Mouse (Mus musculus) 3134 (cell line): ENCODE measurements around the gene Hsd3b2.
"Not testable (repeated sequence)": the region's sequence is repeated elsewhere in the genome, so short reads cannot be mapped to it uniquely, and the experiment has no call there.

ENCODE experiments used
- DNase-seq: peaks from one replicate; pipeline ENCODE4 v3.0.0-alpha.2; 2011; ENCODE audit warnings: low spot score; ENCODE audit not compliant: insufficient read length; ENCODE audit errors: extremely low read depth

The Hsd3b2 gene

DNA sequence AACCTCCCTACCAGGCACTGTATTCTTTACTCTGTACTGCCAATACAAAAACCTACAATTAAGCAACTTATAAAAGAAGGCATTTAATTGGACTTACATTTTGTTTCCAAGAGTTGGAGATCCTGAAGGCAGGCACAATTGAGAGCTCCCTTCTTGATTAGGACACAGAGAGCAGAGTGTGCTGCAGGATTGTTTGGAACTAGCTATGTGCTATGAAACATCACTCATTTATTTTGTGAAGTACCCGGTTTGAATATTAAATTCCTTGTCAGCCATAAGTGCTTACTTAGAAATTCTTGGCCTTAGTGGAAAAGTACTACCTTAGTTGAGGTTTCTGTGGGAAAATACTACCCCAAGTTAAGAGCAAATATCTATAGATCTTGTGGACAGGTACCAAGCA lies at the start of gene Hsd3b2:
Hsd3b2 (minus strand) TSS at position 168 of the 400 bp plus-strand sequence.
- no peak for DNase-seq

DNA sequence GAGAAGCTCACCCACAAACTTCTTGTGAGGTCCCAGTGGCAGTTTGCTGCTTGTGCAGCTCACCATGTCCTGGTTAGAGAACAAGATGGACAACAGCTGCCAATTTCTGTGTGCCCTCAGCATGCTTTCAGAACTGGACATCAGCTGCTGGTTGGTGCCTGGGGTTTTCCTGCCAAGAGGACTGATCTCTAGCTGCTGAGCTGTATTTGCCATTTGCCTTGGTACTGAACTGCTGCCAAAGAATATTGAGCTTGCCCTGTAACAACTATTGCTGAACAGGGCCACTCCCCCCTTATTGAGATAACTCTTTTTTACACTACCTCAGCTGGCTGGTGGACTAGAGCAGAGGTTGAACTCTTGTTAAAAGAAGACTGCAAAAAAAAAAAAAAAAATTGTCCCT lies 39.8 kb upstream of the Hsd3b2 start:
- DNase-seq = no peak

DNA sequence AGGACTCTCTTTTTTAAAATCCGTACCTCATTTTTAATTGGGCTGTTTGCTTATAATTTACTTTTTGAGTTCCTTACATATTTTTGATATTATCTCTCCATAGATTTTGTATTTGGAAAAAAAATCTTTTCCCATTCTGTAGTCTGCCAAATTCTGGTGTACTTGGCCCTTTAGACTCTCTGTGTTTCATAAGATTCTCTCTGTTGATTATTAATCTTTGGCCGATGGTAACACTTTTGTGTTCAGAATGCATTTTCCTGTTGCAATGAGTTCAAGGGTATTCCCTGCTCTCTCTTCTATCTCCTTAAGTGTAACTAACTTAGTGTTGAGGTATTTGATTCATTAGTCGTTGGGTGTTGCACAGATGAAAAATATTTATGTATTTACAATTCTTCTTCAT lies 32.5 kb upstream of the Hsd3b2 start:
- DNase-seq = no peak

DNA sequence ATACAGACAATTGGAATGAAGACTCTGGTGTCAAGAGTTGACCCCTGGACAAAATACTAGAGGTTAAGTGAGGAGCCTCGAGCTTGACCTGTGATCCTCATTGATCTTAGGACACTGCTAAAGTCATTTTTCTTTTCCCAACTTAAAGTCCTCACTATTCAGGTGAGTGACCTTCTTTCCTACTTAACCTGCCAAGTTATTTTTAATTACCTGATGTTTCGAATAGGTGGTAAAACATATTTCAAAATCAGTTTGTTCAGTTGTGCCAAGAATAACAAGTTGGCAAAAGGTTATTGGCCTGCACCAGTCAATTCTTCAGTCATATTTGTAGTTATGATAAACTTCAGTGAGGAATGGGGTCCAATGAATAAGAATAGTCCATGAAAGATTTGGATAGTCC lies 27.8 kb upstream of the Hsd3b2 start:
- no peak for DNase-seq

DNA sequence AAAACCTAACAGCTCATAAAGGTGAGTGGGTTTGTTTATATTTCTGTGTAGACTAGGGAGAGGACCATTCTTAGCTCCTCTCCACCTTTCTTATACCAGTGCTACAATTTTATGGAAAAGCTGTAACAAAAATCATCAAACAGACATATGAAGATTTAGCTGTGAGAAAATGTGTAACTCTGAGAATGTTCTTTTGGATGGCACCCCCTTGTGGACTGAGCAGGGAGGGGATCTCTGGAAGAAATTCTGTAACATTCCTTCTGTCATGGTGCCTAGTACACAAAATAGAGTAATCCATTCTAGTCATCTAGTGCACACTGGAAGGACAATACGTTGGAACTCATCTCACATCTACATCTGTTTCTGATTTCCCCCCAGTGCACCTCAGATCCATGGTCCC lies 16.7 kb upstream of the Hsd3b2 start:
- not testable (repeated sequence) for DNase-seq

DNA sequence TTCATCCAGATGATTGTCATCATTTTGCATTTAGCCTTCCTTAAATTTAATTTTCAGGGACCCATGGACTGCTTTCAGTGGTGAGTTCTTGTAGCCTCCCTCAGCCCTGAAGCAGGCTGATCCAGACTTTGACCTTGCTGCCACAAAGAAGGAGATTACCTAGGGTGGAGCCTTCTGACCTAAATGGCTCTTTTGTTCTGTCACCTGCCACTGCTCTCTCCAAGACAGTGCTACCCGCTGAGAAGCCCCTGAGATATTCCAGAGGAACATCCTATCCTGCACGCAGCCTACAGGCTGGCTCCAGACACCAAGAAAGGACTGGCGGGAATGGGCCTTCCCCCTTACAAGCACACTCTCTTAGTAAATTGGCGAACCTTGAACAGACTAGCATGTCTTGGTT lies 10.0 kb upstream of the Hsd3b2 start:
- no peak for DNase-seq

DNA sequence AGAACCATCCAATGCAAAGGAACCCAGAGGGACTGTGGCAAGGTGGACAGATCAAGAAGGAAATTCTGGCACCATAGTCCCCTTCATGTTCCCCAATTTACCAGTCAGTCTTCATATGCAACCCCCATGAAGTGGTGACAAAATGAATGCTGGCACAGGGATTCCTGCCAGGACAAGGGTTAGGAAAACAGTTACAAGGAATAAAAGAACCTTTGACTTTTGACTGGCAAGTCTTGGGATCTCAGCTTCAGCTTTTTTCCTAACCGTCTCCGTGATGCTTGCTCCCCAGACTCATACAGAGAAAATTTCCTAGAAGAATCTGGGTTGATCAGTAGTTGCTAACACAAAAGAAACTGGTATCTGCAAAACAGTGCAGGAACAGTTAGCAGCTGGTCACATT lies 9.4 kb upstream of the Hsd3b2 start:
- DNase-seq = no peak

DNA sequence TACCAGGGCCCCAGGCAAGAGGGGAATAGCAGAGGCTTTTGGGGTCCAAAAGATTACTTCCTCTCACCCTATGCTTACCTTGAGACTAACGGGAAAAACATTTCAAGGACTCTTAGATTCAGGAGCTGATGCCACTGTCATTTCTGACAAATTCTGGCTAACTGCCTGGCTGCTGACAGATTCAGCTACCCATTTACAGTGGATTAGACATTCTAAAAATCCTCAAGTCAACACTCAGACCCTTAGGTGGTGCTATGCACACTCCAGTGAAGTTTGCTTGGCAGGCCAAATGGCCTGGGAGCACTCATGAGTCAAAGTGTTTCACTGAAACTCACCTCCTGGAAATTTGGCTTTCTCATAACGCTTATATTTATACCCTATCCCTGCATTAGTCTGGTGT lies 1.9 kb upstream of the Hsd3b2 start:
- DNase-seq = no peak

DNA sequence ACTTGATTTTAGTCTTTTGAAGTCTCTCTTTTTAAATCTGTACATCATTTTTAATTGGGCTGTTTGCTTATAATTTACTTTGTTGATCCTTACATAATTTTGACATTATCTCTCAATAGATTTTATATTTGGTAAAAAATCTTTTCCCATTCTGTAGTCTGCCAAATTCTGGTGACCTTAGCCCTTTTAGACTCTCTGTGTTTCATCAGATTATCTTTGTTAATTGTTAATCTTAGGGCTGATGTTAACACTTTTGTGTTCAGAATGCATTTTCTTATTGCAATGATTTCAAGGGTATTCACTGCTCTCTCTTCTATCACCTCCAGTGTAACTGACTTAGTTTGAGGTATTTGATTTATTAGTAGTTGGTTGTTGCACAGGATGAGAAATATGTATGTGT lies 3.6 kb downstream of the Hsd3b2 start:
- no peak for DNase-seq

DNA sequence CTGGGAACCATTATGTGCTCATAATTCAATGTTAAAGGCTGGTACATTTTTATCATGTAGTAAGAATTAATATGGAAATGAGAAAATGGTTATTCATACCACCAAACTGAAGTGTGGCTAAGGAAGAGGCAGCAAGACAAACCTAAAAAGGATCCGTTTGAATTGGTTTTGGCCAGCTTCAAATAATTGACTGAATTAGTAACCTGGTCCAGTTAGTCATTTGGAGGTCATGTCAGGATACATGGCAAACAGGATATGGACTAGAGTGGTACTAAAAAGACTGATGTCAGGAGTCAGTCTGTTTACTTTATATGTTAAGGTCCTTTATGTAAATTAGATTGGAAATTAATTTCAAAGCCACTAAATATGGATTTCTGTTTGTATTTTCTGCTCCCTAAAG lies 41.9 kb downstream of the Hsd3b2 start:
- no peak for DNase-seq

DNA sequence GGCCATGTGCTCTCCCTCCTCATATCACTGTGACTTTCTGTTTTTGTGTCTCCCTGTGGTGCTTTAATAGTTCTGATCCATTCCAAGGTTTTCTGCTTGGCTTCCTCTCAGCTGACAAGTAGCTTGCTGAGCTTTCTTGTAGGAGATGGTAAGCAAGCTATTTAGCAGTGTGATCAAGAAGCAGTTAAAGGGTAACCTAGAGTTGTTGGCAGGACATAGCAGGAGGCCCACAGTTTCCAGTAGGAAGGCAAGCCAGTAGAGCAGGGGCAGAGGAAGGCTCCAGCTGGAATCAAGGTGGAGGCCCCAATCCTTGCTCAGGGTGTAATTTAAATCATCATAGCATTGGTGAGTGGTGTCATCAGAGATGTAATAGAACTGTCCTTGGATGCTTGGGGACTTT lies 43.6 kb downstream of the Hsd3b2 start:
- no peak for DNase-seq
